9 mouse cellular contexts compared by ENCODE assay signal in genomic region chr7:19137380-19137779, GRCm38 (mm10). TPM values are rescaled to one million over a fixed set of nuclear protein-coding genes. Genes with fewer than 3 reads are reported as not detected.
A peak's percentile ranks its signal among the peaks of the same experiment; 100 is the strongest.
DNase-seq lines count a peak whose midpoint lies in the region; ATAC-seq and TF ChIP-seq lines count a peak whose summit lies in the region.
"Had no signal": no experiment of that assay in that cellular context is flagged by ENCODE, and none has a peak within 500 bp of the region (broad histone marks: within the 10 kb centered on the region; RNA-seq: fewer than 3 reads in every experiment).

No protein-coding gene starts in this region.

- H3K36me3 ChIP-seq in midbrain, postnatal 0 days (ENCODE audit: insufficient read depth, low read length): peaks cover 45% of the 10 kb centered on the region
- peaks cover 17% of the 10 kb centered on the region for H3K36me3 ChIP-seq in midbrain, embryonic 11.5 days (ENCODE audit: control insufficient read depth, insufficient read depth, low read length)

- WGBS in midbrain, postnatal 0 days: 40% methylated on average over 5 of the region's 5 CpGs
- WGBS in midbrain, embryonic 11.5 days: 49% methylated on average over 5 of the region's 5 CpGs

- no peaks in the 10 kb centered on the region for H3K4me1 ChIP-seq in midbrain, postnatal 0 days (ENCODE audit: insufficient read depth, low read length)
- no peaks in the 10 kb centered on the region for H3K4me1 ChIP-seq in midbrain, embryonic 11.5 days (ENCODE audit: control insufficient read depth, insufficient read depth, low read length)
- H3K4me1 ChIP-seq: heart, embryonic 15.5 days had no signal

- ATAC-seq in midbrain, postnatal 0 days (ENCODE audit: low FRiP score): no peak
- no peak for ATAC-seq in midbrain, embryonic 11.5 days (ENCODE audit: low FRiP score)
- ATAC-seq in erythroid progenitor cell, adult 5-6 weeks (replicated peaks; ENCODE audit: low FRiP score, poor library complexity, severe bottlenecking): no peak

- H3K27me3 ChIP-seq in midbrain, postnatal 0 days (ENCODE audit: insufficient read depth, low read length): no peaks in the 10 kb centered on the region
- H3K27me3 ChIP-seq in midbrain, embryonic 11.5 days (ENCODE audit: control insufficient read depth, insufficient read depth, low read length): no peaks in the 10 kb centered on the region
- H3K27me3 ChIP-seq: heart, embryonic 15.5 days had no signal

- H3K9ac ChIP-seq in midbrain, postnatal 0 days (replicated peaks; ENCODE audit: low read length, poor library complexity, severe bottlenecking): no peak overlapping the region
- H3K9ac ChIP-seq in midbrain, embryonic 11.5 days (ENCODE audit: low read length): no peak overlapping the region
- H3K9ac ChIP-seq: heart, embryonic 15.5 days had no signal

- peak; percentile 74 for DNase-seq in gastrocnemius, adult 2 months
- no peak for DNase-seq in gastrocnemius, postnatal 4 days (ENCODE audit: low spot score in 2 of 2)
- DNase-seq in midbrain, postnatal 0 days (ENCODE audit: low spot score): no peak
- no peak for DNase-seq in midbrain, embryonic 11.5 days (ENCODE audit: low spot score, missing footprints)
- DNase-seq in ZHBTc4 (ENCODE audit: low read depth, low spot score): peak; percentile 85
- peak; percentile 60 for DNase-seq in kidney, postnatal 14 days
- peak; percentile 43 for DNase-seq in mesoderm, embryonic 11.5 days (ENCODE audit: low read depth, low spot score)

- intact Hi-C loops in gastrocnemius, adult 2 months (cut with DNase I): loop anchor here (5.0 kb wide), 1 partner anchor 65 kb away; no protein-coding TSS in a partner anchor

- no peak overlapping the region for H3K4me3 ChIP-seq in gastrocnemius, adult 2 months
- no peak overlapping the region for H3K4me3 ChIP-seq in midbrain, postnatal 0 days (ENCODE audit: low read depth, low read length)
- H3K4me3 ChIP-seq in midbrain, embryonic 11.5 days (ENCODE audit: low read depth, low read length): no peak overlapping the region
- H3K4me3 ChIP-seq: heart, embryonic 15.5 days had no signal

- no peaks in the 10 kb centered on the region for H3K9me3 ChIP-seq in midbrain, postnatal 0 days (ENCODE audit: low read length)
- no peaks in the 10 kb centered on the region for H3K9me3 ChIP-seq in midbrain, embryonic 11.5 days (ENCODE audit: control insufficient read depth, low read length)
- H3K9me3 ChIP-seq: heart, embryonic 15.5 days had no signal

- peak; percentile 63 for TF ChIP-seq CTCF in gastrocnemius, adult 2 months (IDR thresholded peaks at IDR 0.05)
- peak; percentile 59 for TF ChIP-seq CTCF in midbrain, postnatal 0 days (IDR thresholded peaks at IDR 0.05)

- no peak overlapping the region for H3K27ac ChIP-seq in gastrocnemius, adult 2 months
- H3K27ac ChIP-seq in midbrain, postnatal 0 days (ENCODE audit: low read depth, low read length): no peak overlapping the region
- no peak overlapping the region for H3K27ac ChIP-seq in midbrain, embryonic 11.5 days (ENCODE audit: low read depth, low read length)
- H3K27ac ChIP-seq: heart, embryonic 15.5 days had no signal

- H3K4me2 ChIP-seq in midbrain, postnatal 0 days (ENCODE audit: low read depth, low read length, poor library complexity, severe bottlenecking): no peak overlapping the region
- H3K4me2 ChIP-seq in midbrain, embryonic 11.5 days: no peak overlapping the region
- H3K4me2 ChIP-seq: heart, embryonic 15.5 days had no signal

RNA-seq across cellular contexts. Expression of gene Qpctl, which starts 11.7 kb away (rescaled TPM):
- 1 to 10 TPM; 2.0 TPM for total RNA-seq in gastrocnemius, adult 2 months (2021)
- total RNA-seq in gastrocnemius, postnatal 4 days (2021): 1 to 10 TPM; 7.7 to 8.8 TPM
- total RNA-seq in midbrain, postnatal 0 days (2014; rRNA removed): 17.3 and 17.8 TPM in 2 replicates
- 30.2 and 32.5 TPM in 2 replicates for polyA plus RNA-seq in midbrain, postnatal 0 days (2015; fragmentation: Nextera tagmentation; extraction: Ambion mirVana)
- polyA plus RNA-seq in midbrain, embryonic 11.5 days (2014; fragmentation: Nextera tagmentation; extraction: Ambion mirVana): 10.7 and 11.4 TPM in 2 replicates
- total RNA-seq in erythroid progenitor cell, adult 5-6 weeks (2015; ENCODE audit: low replicate concordance): 2.5 and 2.9 TPM in 2 replicates
- 1.9 TPM in 2 replicates for total RNA-seq in erythroid progenitor cell, adult 5-6 weeks (2017; ENCODE audit: low replicate concordance)

RNA-seq across cellular contexts. Expression of gene Snrpd2, which starts 12.1 kb away (rescaled TPM):
- 10 to 100 TPM; 49.7 to 58.0 TPM for total RNA-seq in gastrocnemius, adult 2 months (2021)
- 100 to 1,000 TPM in 1 of 2 experiments, 10 to 100 TPM in 1; 85.4 to 103 TPM for total RNA-seq in gastrocnemius, postnatal 4 days (2021)
- total RNA-seq in midbrain, postnatal 0 days (2014; rRNA removed): 31.4 and 36.7 TPM in 2 replicates
- polyA plus RNA-seq in midbrain, postnatal 0 days (2015; fragmentation: Nextera tagmentation; extraction: Ambion mirVana): 115 and 116 TPM in 2 replicates
- 156 and 160 TPM in 2 replicates for polyA plus RNA-seq in midbrain, embryonic 11.5 days (2014; fragmentation: Nextera tagmentation; extraction: Ambion mirVana)
- total RNA-seq in erythroid progenitor cell, adult 5-6 weeks (2015; ENCODE audit: low replicate concordance): 15.5 and 22.0 TPM in 2 replicates
- 5.4 and 15.7 TPM in 2 replicates for total RNA-seq in erythroid progenitor cell, adult 5-6 weeks (2017; ENCODE audit: low replicate concordance)

RNA-seq across cellular contexts. Expression of gene Fbxo46, which starts 17.7 kb away (rescaled TPM):
- total RNA-seq in gastrocnemius, adult 2 months (2021): 1 to 10 TPM; 2.3 to 3.0 TPM
- total RNA-seq in gastrocnemius, postnatal 4 days (2021): 1 to 10 TPM; 8.0 to 8.4 TPM
- total RNA-seq in midbrain, postnatal 0 days (2014; rRNA removed): 19.8 and 20.6 TPM in 2 replicates
- 9.9 and 11.6 TPM in 2 replicates for polyA plus RNA-seq in midbrain, postnatal 0 days (2015; fragmentation: Nextera tagmentation; extraction: Ambion mirVana)
- 9.4 and 9.5 TPM in 2 replicates for polyA plus RNA-seq in midbrain, embryonic 11.5 days (2014; fragmentation: Nextera tagmentation; extraction: Ambion mirVana)
- 4.7 and 5.0 TPM in 2 replicates for total RNA-seq in erythroid progenitor cell, adult 5-6 weeks (2015; ENCODE audit: low replicate concordance)
- 6.3 and 7.3 TPM in 2 replicates for total RNA-seq in erythroid progenitor cell, adult 5-6 weeks (2017; ENCODE audit: low replicate concordance)

RNA-seq across cellular contexts. Expression of gene Gm4969, which starts 19.2 kb away (rescaled TPM):
- not detected for total RNA-seq in gastrocnemius, adult 2 months (2021)
- under 1 TPM; 0.34 to 0.62 TPM for total RNA-seq in gastrocnemius, postnatal 4 days (2021)
- 9.4 and 9.6 TPM in 2 replicates for total RNA-seq in midbrain, postnatal 0 days (2014; rRNA removed)
- 12.7 and 12.9 TPM in 2 replicates for polyA plus RNA-seq in midbrain, postnatal 0 days (2015; fragmentation: Nextera tagmentation; extraction: Ambion mirVana)
- 0.46 and 0.58 TPM in 2 replicates for polyA plus RNA-seq in midbrain, embryonic 11.5 days (2014; fragmentation: Nextera tagmentation; extraction: Ambion mirVana)
- total RNA-seq in erythroid progenitor cell, adult 5-6 weeks (2015; ENCODE audit: low replicate concordance): not detected in 2 replicates
- total RNA-seq in erythroid progenitor cell, adult 5-6 weeks (2017; ENCODE audit: low replicate concordance): not detected in 2 replicates

RNA-seq across cellular contexts. Expression of gene Gipr, which starts 28.5 kb away (rescaled TPM):
- not detected for total RNA-seq in gastrocnemius, adult 2 months (2021)
- total RNA-seq in gastrocnemius, postnatal 4 days (2021): under 1 TPM; 0.13 to 0.15 TPM
- total RNA-seq in midbrain, postnatal 0 days (2014; rRNA removed): 2.3 and 7.4 TPM in 2 replicates
- 1.7 and 2.3 TPM in 2 replicates for polyA plus RNA-seq in midbrain, postnatal 0 days (2015; fragmentation: Nextera tagmentation; extraction: Ambion mirVana)
- polyA plus RNA-seq in midbrain, embryonic 11.5 days (2014; fragmentation: Nextera tagmentation; extraction: Ambion mirVana): 0.58 and 0.75 TPM in 2 replicates
- total RNA-seq in erythroid progenitor cell, adult 5-6 weeks (2015; ENCODE audit: low replicate concordance): not detected in 2 replicates
- not detected in 2 replicates for total RNA-seq in erythroid progenitor cell, adult 5-6 weeks (2017; ENCODE audit: low replicate concordance)

Comparison
In these comparisons a context has a peak if more than half of its experiments do, and no peak if none do; other contexts are left out.
1. DNase-seq: peak in gastrocnemius, adult 2 months (single experiment), ZHBTc4 (single experiment), kidney, postnatal 14 days (single experiment) and mesoderm, embryonic 11.5 days (single experiment); none in gastrocnemius, postnatal 4 days (0 of 2), midbrain, postnatal 0 days (single experiment) and midbrain, embryonic 11.5 days (single experiment).